Mouse (Mus musculus): ENCODE measurements around the gene Lrat. TPM values are rescaled to one million over a fixed set of nuclear protein-coding genes. Genes with fewer than 3 reads are reported as not detected.
A peak's percentile ranks its signal among the peaks of the same experiment; 100 is the strongest.

Gene Lrat
- polyA plus RNA-seq (2015; fragmentation: Nextera tagmentation; extraction: Ambion mirVana): 1.7 and 2.2 TPM in 2 replicates

DNA sequence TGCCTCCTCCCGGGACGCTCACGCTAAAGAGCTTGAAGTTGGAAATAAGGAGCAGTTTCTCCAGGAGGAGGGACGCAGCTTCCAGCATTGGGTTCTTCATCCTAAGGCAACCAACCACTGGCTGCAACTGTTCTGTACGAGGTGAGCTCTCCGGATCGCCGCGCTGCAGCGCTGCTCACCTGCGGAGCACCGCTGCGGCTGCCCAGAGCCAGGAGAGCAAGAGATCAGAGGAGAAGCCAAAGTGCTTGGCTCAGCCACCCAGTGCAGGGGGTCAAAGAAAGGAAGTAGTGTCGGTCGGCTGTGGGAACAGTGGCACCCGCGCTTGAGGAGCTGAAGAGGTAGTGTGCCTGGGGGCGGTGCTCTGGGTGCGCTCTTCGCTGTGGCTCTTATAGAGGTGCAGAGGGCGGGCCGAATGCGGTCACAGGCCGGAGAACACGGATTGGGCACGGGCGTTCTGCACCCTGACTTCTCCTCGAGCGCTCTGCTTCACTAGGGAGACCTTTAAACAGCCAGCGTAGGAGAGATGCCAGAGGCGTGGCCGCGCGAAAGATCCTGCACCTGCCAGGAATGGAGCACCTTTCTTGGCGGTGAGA lies at the start of gene Lrat:
Lrat (minus strand) TSS at position 361 of the 593 bp plus-strand sequence.
- H3K9me3 ChIP-seq (replicated peaks): no peaks in the 10 kb centered on the region
- no peaks in the 10 kb centered on the region for H3K4me1 ChIP-seq (replicated peaks)
- peak within 1 kb of the TSS; percentile 35 for H3K4me3 ChIP-seq (replicated peaks)
- peaks cover 28% of the 10 kb centered on the region for H3K27me3 ChIP-seq
- ATAC-seq (ENCODE audit: insufficient read depth): no peak
- 2% methylated on average over 35 of the region's 35 CpGs for WGBS (ENCODE audit: insufficient replicate concordance)
- no peak within 1 kb of the TSS for H3K27ac ChIP-seq (replicated peaks)
- H3K36me3 ChIP-seq (replicated peaks): no peaks in the 10 kb centered on the region
- H3K4me2 ChIP-seq: peak within 1 kb of the TSS; percentile 57
- H3K9ac ChIP-seq: no peak within 1 kb of the TSS

GRCm38 (mm10) chr3:82952173-82952962 lies 48.6 kb upstream of the Lrat start:
- 63% methylated on average over 4 of the region's 4 CpGs for WGBS (ENCODE audit: insufficient replicate concordance)
- no peaks in the 10 kb centered on the region for H3K36me3 ChIP-seq (replicated peaks)
- H3K9ac ChIP-seq: no peak overlapping the region
- ATAC-seq (ENCODE audit: insufficient read depth): no peak
- no peaks in the 10 kb centered on the region for H3K4me1 ChIP-seq (replicated peaks)
- no peak overlapping the region for H3K4me3 ChIP-seq (replicated peaks)
- H3K9me3 ChIP-seq (replicated peaks): no peaks in the 10 kb centered on the region
- no peak overlapping the region for H3K4me2 ChIP-seq
- no peaks in the 10 kb centered on the region for H3K27me3 ChIP-seq
- no peak overlapping the region for H3K27ac ChIP-seq (replicated peaks)

- no peaks in the 10 kb centered on the region for H3K27me3 ChIP-seq
- no peak for ATAC-seq (ENCODE audit: insufficient read depth)
- H3K36me3 ChIP-seq (replicated peaks): no peaks in the 10 kb centered on the region
- H3K9ac ChIP-seq: no peak overlapping the region
- no peaks in the 10 kb centered on the region for H3K4me1 ChIP-seq (replicated peaks)
- H3K4me3 ChIP-seq (replicated peaks): no peak overlapping the region
- no peaks in the 10 kb centered on the region for H3K9me3 ChIP-seq (replicated peaks)
- no peak overlapping the region for H3K4me2 ChIP-seq
- no peak overlapping the region for H3K27ac ChIP-seq (replicated peaks)
- 65% methylated on average over 7 of the region's 7 CpGs for WGBS (ENCODE audit: insufficient replicate concordance)
Observed at GRCm38 (mm10) chr3:82950639-82951038, 46.9 kb upstream of the Lrat start.

DNA sequence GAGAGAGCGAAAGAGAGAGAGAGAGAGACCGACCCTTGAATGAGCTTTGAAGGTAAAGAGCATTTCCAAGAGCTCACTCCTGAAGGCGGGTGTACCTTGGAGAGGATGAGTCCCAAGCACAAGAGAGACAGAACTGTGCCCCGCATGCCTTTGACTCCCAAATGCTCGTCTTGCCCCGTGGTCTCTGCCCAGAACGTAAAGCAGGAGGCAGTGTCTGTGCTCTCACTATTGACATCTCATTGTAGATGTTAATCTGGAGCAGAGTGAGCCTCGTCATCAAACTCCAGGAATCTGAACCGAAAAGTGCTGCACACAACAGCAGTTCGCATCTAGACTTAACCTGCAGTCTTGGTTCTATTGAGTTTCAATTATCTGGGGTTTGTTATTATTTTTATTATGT lies 46.4 kb upstream of the Lrat start:
- Histone ChIP-seq H3K27me3 (no peaks in the 10 kb centered on the region), H3K27ac (replicated peaks) (no peak overlapping the region; the same call in 1 of the 2 replicates), H3K9ac (no peak overlapping the region), H3K4me2 (no peak overlapping the region), H3K4me1 (replicated peaks) (no peaks in the 10 kb centered on the region), H3K36me3 (replicated peaks) (no peaks in the 10 kb centered on the region), H3K9me3 (replicated peaks) (no peaks in the 10 kb centered on the region), H3K4me3 (replicated peaks) (no peak overlapping the region)
- no peak for ATAC-seq (ENCODE audit: insufficient read depth)
- WGBS (ENCODE audit: insufficient replicate concordance): 59% methylated on average over 10 of the region's 10 CpGs

DNA sequence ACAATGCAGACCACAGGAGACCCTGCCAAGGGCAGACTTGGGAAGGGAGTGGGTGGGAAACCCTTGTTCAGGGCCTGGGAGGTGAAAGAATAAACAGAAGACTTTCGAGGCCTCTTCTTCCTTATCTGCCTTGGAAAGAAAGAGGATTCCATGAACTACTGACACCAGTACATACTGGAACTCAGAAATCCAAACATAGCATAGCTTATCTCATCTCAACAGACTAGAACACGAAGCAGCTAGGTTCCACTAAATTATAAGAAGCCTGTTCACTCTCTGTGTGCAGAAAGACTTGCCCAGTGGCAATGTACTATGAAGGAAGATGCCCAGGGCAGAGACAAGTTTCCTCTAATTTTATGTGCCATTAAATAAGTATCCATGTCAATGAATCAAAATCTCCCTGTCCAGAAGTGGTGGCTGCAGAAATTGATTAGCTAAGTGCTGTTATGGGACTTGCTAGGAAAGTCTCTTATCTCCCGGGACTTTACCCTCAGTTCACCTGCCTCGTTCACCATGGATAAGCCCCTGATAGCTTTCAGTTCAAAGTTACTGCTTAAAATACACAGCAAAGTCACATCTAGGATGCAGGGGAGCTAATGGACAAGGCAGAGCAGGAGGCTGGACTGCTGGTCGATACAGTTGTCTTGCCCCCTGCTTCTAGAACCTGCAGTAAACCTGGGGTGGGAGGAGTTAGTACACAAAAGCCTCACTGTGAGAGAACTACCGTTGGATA lies 42.8 kb upstream of the Lrat start:
- Histone ChIP-seq H3K4me1 (replicated peaks) (no peaks in the 10 kb centered on the region), H3K9ac (no peak overlapping the region), H3K4me3 (replicated peaks) (no peak overlapping the region), H3K36me3 (replicated peaks) (no peaks in the 10 kb centered on the region), H3K4me2 (no peak overlapping the region), H3K27ac (replicated peaks) (no peak overlapping the region), H3K27me3 (no peaks in the 10 kb centered on the region), H3K9me3 (replicated peaks) (no peaks in the 10 kb centered on the region)
- no peak for ATAC-seq (ENCODE audit: insufficient read depth)
- WGBS (ENCODE audit: insufficient replicate concordance): 28% methylated on average over 6 of the region's 6 CpGs

- Histone ChIP-seq H3K4me1 (replicated peaks) (no peaks in the 10 kb centered on the region), H3K9ac (no peak overlapping the region), H3K27ac (replicated peaks) (no peak overlapping the region), H3K4me3 (replicated peaks) (no peak overlapping the region), H3K4me2 (no peak overlapping the region), H3K36me3 (replicated peaks) (no peaks in the 10 kb centered on the region), H3K27me3 (no peaks in the 10 kb centered on the region), H3K9me3 (replicated peaks) (no peaks in the 10 kb centered on the region)
- no peak for ATAC-seq (ENCODE audit: insufficient read depth)
- WGBS (ENCODE audit: insufficient replicate concordance): 48% methylated on average over 2 of the region's 2 CpGs
Observed at GRCm38 (mm10) chr3:82927917-82928316, 24.1 kb upstream of the Lrat start.

GRCm38 (mm10) chr3:82915632-82916031 lies 11.9 kb upstream of the Lrat start:
- H3K27me3 ChIP-seq: no peaks in the 10 kb centered on the region
- H3K4me1 ChIP-seq (replicated peaks): no peaks in the 10 kb centered on the region
- H3K4me2 ChIP-seq: no peak overlapping the region
- H3K36me3 ChIP-seq (replicated peaks): no peaks in the 10 kb centered on the region
- H3K9me3 ChIP-seq (replicated peaks): no peaks in the 10 kb centered on the region
- no peak overlapping the region for H3K9ac ChIP-seq
- no peak overlapping the region for H3K4me3 ChIP-seq (replicated peaks)
- ATAC-seq (ENCODE audit: insufficient read depth): no peak
- H3K27ac ChIP-seq (replicated peaks): no peak overlapping the region
- 30% methylated on average over 1 of the region's 1 CpGs for WGBS (ENCODE audit: insufficient replicate concordance)

GRCm38 (mm10) chr3:82908671-82909070 lies 4.9 kb upstream of the Lrat start:
- no peak for ATAC-seq (ENCODE audit: insufficient read depth)
- peaks cover 16% of the 10 kb centered on the region for H3K27me3 ChIP-seq
- no peak overlapping the region for H3K4me3 ChIP-seq (replicated peaks)
- 24% methylated on average over 2 of the region's 2 CpGs for whole genome bisulfite sequencing (ENCODE audit: insufficient replicate concordance)
- H3K9me3 ChIP-seq (replicated peaks): no peaks in the 10 kb centered on the region
- no peak overlapping the region for H3K27ac ChIP-seq (replicated peaks)
- no peaks in the 10 kb centered on the region for H3K4me1 ChIP-seq (replicated peaks)
- no peak overlapping the region for H3K4me2 ChIP-seq
- no peak overlapping the region for H3K9ac ChIP-seq
- no peaks in the 10 kb centered on the region for H3K36me3 ChIP-seq (replicated peaks)

GRCm38 (mm10) chr3:82904211-82904908 lies 587 bp upstream of the Lrat start:
- WGBS (ENCODE audit: insufficient replicate concordance): 2% methylated on average over 31 of the region's 31 CpGs
- H3K27me3 ChIP-seq: peaks cover 28% of the 10 kb centered on the region
- no peak overlapping the region for H3K27ac ChIP-seq (replicated peaks)
- peak overlapping the region; percentile 57 for H3K4me2 ChIP-seq
- no peaks in the 10 kb centered on the region for H3K4me1 ChIP-seq (replicated peaks)
- H3K9ac ChIP-seq: no peak overlapping the region
- no peaks in the 10 kb centered on the region for H3K36me3 ChIP-seq (replicated peaks)
- no peaks in the 10 kb centered on the region for H3K9me3 ChIP-seq (replicated peaks)
- no peak for ATAC-seq (ENCODE audit: insufficient read depth)
- peak overlapping the region; percentile 35 for H3K4me3 ChIP-seq (replicated peaks)

- H3K27me3 ChIP-seq: peaks cover 28% of the 10 kb centered on the region
- no peaks in the 10 kb centered on the region for H3K9me3 ChIP-seq (replicated peaks)
- H3K4me3 ChIP-seq (replicated peaks): peak overlapping the region; percentile 35
- H3K27ac ChIP-seq (replicated peaks): no peak overlapping the region
- 19% methylated on average over 20 of the region's 20 CpGs for WGBS (ENCODE audit: insufficient replicate concordance)
- ATAC-seq (ENCODE audit: insufficient read depth): no peak
- peak overlapping the region; percentile 57 for H3K4me2 ChIP-seq
- H3K9ac ChIP-seq: no peak overlapping the region
- no peaks in the 10 kb centered on the region for H3K36me3 ChIP-seq (replicated peaks)
- no peaks in the 10 kb centered on the region for H3K4me1 ChIP-seq (replicated peaks)
Observed at GRCm38 (mm10) chr3:82902757-82903612, 788 bp downstream of the Lrat start.
